Mouse (Mus musculus) olfactory bulb, adult 2 months (tissue): ENCODE measurements around the gene Ccdc134.
"Not testable (repeated sequence)": the region's sequence is repeated elsewhere in the genome, so short reads cannot be mapped to it uniquely, and the experiment has no call there.

ENCODE experiments used
- CTCF ChIP-seq: fragments of 200-500 bp; IDR thresholded peaks from 2 replicates; pipeline ENCODE4 v1.5.1; 2012; ENCODE audit warnings: low read depth, mild to moderate bottlenecking, low read length, moderate library complexity; ENCODE audit not compliant: insufficient read depth
- POLR2A ChIP-seq: fragments of 200-500 bp; IDR thresholded peaks from 2 replicates; pipeline ENCODE4 v1.6.1; 2012; ENCODE audit warnings: mild to moderate bottlenecking, low read depth, low read length, moderate library complexity; ENCODE audit not compliant: insufficient read depth

DNA sequence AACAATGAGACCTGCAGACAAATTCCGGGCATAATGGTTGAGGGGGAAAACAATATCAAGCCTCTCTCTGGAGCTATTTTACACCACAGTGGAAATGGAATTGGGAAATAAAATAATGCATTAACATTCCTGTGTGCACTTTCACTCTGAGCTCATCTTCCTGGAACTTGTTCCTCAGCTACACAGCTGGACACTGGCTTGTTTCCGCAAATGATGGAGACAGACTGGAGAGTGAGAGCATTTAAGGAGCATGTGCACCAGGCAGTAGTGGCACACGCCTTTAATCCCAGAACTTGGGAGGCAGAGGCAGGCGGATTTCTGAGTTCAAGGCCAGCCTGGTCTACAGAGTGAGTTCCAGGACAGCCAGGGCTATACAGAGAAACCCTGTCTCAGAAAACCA is 1.0 kb upstream of the Ccdc134 start:
- TF ChIP-seq CTCF, POLR2A: not testable (repeated sequence)
